Mouse (Mus musculus): ENCODE data around the gene Runx1. TPM values are rescaled to one million over a fixed set of nuclear protein-coding genes. Genes with fewer than 3 reads are reported as not detected.

Gene Runx1
- polyA plus RNA-seq, 2 experiments, result 3.0 to 4.4 TPM

- ATAC-seq (ENCODE audit: insufficient read depth) (no peak), DNase-seq (ENCODE audit: low read depth in 3 of 3, low spot score in 3 of 3) (no peak)
- 7% methylated on average over 27 of the region's 27 CpGs for WGBS (ENCODE audit: insufficient replicate concordance)
- Histone ChIP-seq H3K27me3 (ENCODE audit: control insufficient read depth, insufficient read depth, low read length) (peaks cover 20% of the 10 kb centered on the region), H3K9me3 (ENCODE audit: control insufficient read depth, low read length) (no peaks in the 10 kb centered on the region), H3K9ac (replicated peaks) (no peak overlapping the region), H3K36me3 (replicated peaks; ENCODE audit: control insufficient read depth, insufficient read depth, low read depth) (no peaks in the 10 kb centered on the region), H3K4me3 (ENCODE audit: insufficient read depth in 1 of 2, low read depth in 2 of 2, low read length in 2 of 2) (peak overlapping the region; percentile 27 to 28; a peak in 3 of 4 replicates), H3K4me1 (replicated peaks; ENCODE audit: control insufficient read depth in 2 of 2, insufficient read depth in 2 of 2, low read length in 1 of 2) (peaks cover 14 to 15% of the 10 kb centered on the region in 2 experiments), H3K4me2 (ENCODE audit: low read depth) (peak overlapping the region; percentile 100), H3K27ac (no peak overlapping the region)
- TF ChIP-seq CTCF (IDR thresholded peaks at IDR 0.05; ENCODE audit: low read depth) (no peak), EP300 (IDR thresholded peaks at IDR 0.05; ENCODE audit: low read depth) (no peak)
Observed at GRCm38 (mm10) chr16:92699531-92700397, 126.2 kb downstream of the Runx1 start.

DNA sequence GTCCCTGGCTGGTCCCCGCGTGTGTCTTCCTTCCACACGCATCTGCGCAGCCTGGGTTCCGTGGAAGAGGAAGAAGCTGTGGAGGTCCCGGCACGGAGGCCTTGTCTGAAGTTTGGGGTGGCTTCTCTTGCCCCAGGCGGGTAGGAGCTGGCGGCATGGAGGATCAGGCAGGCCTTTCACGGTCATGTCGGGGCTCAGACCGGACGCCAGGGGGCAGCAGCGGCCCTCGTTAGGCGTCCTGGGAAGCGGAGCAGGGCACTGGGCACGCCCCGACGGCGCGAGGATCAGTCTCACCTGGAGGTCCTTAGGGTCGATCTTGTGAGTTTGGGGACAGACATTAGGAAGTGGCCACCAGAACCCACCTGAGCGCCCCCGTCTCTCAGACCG is 127.3 kb downstream of the Runx1 start:
- H3K4me2 ChIP-seq (ENCODE audit: low read depth), result peak overlapping the region; percentile 100
- H3K27ac ChIP-seq, result peak overlapping the region; percentile 84
- peak overlapping the region; percentile 87 for H3K9ac ChIP-seq (replicated peaks)
- H3K9me3 ChIP-seq (ENCODE audit: control insufficient read depth, low read length), result no peaks in the 10 kb centered on the region
- ATAC-seq (ENCODE audit: insufficient read depth), result peak; percentile 70
- peaks cover 23% of the 10 kb centered on the region for H3K27me3 ChIP-seq (ENCODE audit: control insufficient read depth, insufficient read depth, low read length)
- WGBS (ENCODE audit: insufficient replicate concordance), result under 1% methylated on average over 26 of the region's 26 CpGs
- no peaks in the 10 kb centered on the region for H3K36me3 ChIP-seq (replicated peaks; ENCODE audit: control insufficient read depth, insufficient read depth, low read depth)
- TF ChIP-seq EP300 (IDR thresholded peaks at IDR 0.05; ENCODE audit: low read depth), result no peak
- TF ChIP-seq CTCF (IDR thresholded peaks at IDR 0.05; ENCODE audit: low read depth), result peak; percentile 99
- peak overlapping the region; percentile 70 to 76 for H3K4me3 ChIP-seq (ENCODE audit: insufficient read depth in 1 of 2, low read depth in 2 of 2, low read length in 2 of 2)
- DNase-seq (ENCODE audit: low read depth in 3 of 3, low spot score in 3 of 3), result peak; percentile 75 to 84 (median 77)
- H3K4me1 ChIP-seq (replicated peaks; ENCODE audit: control insufficient read depth in 2 of 2, insufficient read depth in 2 of 2, low read length in 1 of 2), result peaks cover 14 to 17% of the 10 kb centered on the region in 2 experiments

DNA sequence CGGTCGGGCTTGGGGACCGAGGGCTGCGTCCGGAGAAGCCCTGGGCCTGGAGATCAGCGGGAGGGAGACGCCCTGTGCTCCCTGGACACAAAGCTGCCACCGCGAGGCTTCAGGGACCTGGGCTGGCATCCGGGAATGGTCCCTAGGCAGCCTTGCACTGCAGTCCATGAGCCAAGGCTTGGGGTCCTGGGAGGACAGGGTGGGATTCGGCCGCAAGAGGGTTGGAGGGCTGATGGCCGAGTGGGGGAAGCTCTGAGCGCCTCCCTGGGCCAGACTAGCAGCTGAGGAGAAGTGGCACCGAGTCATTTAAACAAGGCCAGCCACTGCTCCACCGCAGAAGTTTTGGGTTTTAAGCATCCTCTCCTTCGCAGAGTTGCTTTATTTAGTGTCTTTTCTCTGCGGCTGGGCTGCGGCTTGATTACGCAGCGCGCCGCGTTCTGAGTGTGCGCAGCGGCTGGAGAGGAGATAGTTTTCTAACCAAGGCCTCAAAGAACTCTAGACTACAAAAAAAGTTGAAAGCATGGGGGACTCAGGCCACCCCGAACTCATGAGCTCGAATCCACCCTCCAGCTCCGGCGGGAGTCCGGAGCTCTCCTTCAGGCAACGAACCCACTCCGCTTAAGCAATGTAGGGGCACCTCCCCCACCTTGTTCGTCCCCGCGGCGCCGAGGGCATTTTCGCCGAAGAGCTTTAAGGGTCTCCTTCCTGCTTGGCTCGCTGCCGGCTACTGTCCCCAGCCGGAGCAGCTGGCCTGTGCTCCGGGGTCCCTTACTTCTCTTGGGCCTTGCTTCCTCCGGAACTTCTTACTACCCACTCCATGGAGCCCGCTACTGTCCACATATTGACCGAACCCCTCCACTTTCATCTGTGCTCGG is 128.0 kb downstream of the Runx1 start:
- Histone ChIP-seq H3K36me3 (replicated peaks; ENCODE audit: control insufficient read depth, insufficient read depth, low read depth) (no peaks in the 10 kb centered on the region), H3K4me1 (replicated peaks; ENCODE audit: control insufficient read depth in 2 of 2, insufficient read depth in 2 of 2, low read length in 1 of 2) (peaks cover 14 to 20% of the 10 kb centered on the region in 2 experiments), H3K27ac (peak overlapping the region; percentile 84), H3K9ac (replicated peaks) (peak overlapping the region; percentile 87), H3K4me3 (ENCODE audit: insufficient read depth in 1 of 2, low read depth in 2 of 2, low read length in 2 of 2) (peak overlapping the region; percentile 70 to 76), H3K9me3 (ENCODE audit: control insufficient read depth, low read length) (no peaks in the 10 kb centered on the region), H3K27me3 (ENCODE audit: control insufficient read depth, insufficient read depth, low read length) (peaks cover 25% of the 10 kb centered on the region), H3K4me2 (ENCODE audit: low read depth) (peak overlapping the region; percentile 100)
- under 1% methylated on average over 48 of the region's 48 CpGs for WGBS (ENCODE audit: insufficient replicate concordance)
- ATAC-seq (ENCODE audit: insufficient read depth), result peak; percentile 38
- 0 out of 2 replicates have a peak, but pooled peaks have one; percentile 1 for TF ChIP-seq CTCF (IDR thresholded peaks at IDR 0.05; ENCODE audit: low read depth)
- TF ChIP-seq EP300 (IDR thresholded peaks at IDR 0.05; ENCODE audit: low read depth), result no peak
- no peak for DNase-seq (ENCODE audit: low read depth in 3 of 3, low spot score in 3 of 3)

DNA sequence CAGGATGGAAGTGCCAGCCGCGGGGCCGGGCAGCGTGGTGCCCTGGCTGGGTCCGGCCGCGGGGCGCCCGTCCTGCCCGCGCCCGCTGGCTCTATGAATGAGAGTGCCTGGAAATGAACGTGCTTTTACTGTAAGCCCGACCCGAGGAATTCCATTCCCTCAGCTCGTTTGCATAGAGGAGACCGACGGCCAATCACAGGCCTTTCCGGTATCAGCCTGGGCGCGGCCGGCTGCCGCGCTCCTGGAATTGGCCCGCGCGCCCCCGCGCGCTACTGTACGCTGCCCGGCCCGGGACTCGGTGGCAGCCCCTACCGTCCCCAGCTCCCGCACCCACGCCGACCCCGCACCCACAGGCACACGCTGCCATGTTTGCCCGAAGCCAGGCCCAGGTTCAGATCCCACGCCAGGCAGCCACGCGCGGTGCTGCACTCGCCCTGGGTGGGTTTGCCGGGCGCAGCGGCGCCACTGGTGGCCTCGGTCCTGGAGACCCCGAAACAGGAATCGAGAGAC is 128.7 kb downstream of the Runx1 start:
- H3K4me3 ChIP-seq (ENCODE audit: insufficient read depth in 1 of 2, low read depth in 2 of 2, low read length in 2 of 2), result peak overlapping the region; percentile 70 to 76
- TF ChIP-seq EP300 (IDR thresholded peaks at IDR 0.05; ENCODE audit: low read depth) (no peak), CTCF (IDR thresholded peaks at IDR 0.05; ENCODE audit: low read depth) (no peak)
- no peaks in the 10 kb centered on the region for H3K9me3 ChIP-seq (ENCODE audit: control insufficient read depth, low read length)
- peak; percentile 85 for DNase-seq (ENCODE audit: low read depth in 3 of 3, low spot score in 3 of 3)
- peak overlapping the region; percentile 87 for H3K9ac ChIP-seq (replicated peaks)
- 0% methylated on average over 53 of the region's 53 CpGs for WGBS (ENCODE audit: insufficient replicate concordance)
- peaks cover 27% of the 10 kb centered on the region for H3K27me3 ChIP-seq (ENCODE audit: control insufficient read depth, insufficient read depth, low read length)
- no peaks in the 10 kb centered on the region for H3K36me3 ChIP-seq (replicated peaks; ENCODE audit: control insufficient read depth, insufficient read depth, low read depth)
- peak overlapping the region; percentile 84 for H3K27ac ChIP-seq
- peak; percentile 92 for ATAC-seq (ENCODE audit: insufficient read depth)
- H3K4me1 ChIP-seq (replicated peaks; ENCODE audit: control insufficient read depth in 2 of 2, insufficient read depth in 2 of 2, low read length in 1 of 2), result peaks cover 14 to 21% of the 10 kb centered on the region in 2 experiments
- peak overlapping the region; percentile 100 for H3K4me2 ChIP-seq (ENCODE audit: low read depth)

All from liver, embryonic 14.5 days (tissue).